Mouse (Mus musculus): ENCODE measurements around the gene Hacd1.
A peak's percentile ranks its signal among the peaks of the same experiment; 100 is the strongest.
"Not testable (repeated sequence)": the region's sequence is repeated elsewhere in the genome, so short reads cannot be mapped to it uniquely, and the experiment has no call there.

Hacd1 gene

GRCm38 (mm10) chr2:14055566-14056331 lies at the start of gene Hacd1:
Gene Hacd1 (minus strand): TSS chr2:14056135.
- peak; percentile 79 for DNase-seq

GRCm38 (mm10) chr2:14103924-14104323 lies 48.0 kb upstream of the Hacd1 start:
- DNase-seq = no peak

- no peak for DNase-seq
These were observed 46.7 kb upstream of the Hacd1 start for GRCm38 (mm10) chr2:14102603-14103002.

GRCm38 (mm10) chr2:14100533-14100932 lies 44.6 kb upstream of the Hacd1 start:
- DNase-seq = no peak

GRCm38 (mm10) chr2:14078527-14078926 lies 22.6 kb upstream of the Hacd1 start:
- not testable (repeated sequence) for DNase-seq

- DNase-seq = peak; percentile 35
These were observed 18.4 kb upstream of the Hacd1 start for GRCm38 (mm10) chr2:14074221-14074901.

GRCm38 (mm10) chr2:14073362-14074220 lies 17.7 kb upstream of the Hacd1 start, which contains the start of gene Stam:
Gene Stam (plus strand): TSS chr2:14074098.
- peak; percentile 87 for DNase-seq

- DNase-seq = no peak
These were observed 17.1 kb upstream of the Hacd1 start for GRCm38 (mm10) chr2:14073008-14073361.

- peak; percentile 27 for DNase-seq
These were observed 14.5 kb upstream of the Hacd1 start for GRCm38 (mm10) chr2:14070466-14070865.

- DNase-seq = no peak
These were observed 13.1 kb upstream of the Hacd1 start for GRCm38 (mm10) chr2:14069027-14069426.

GRCm38 (mm10) chr2:14065704-14066650 lies 10.0 kb upstream of the Hacd1 start:
- no peak for DNase-seq

GRCm38 (mm10) chr2:14055168-14055565 lies 768 bp downstream of the Hacd1 start:
- no peak for DNase-seq

- no peak for DNase-seq
These were observed 1.2 kb downstream of the Hacd1 start for GRCm38 (mm10) chr2:14054716-14055115.

- no peak for DNase-seq
These were observed 1.8 kb downstream of the Hacd1 start for GRCm38 (mm10) chr2:14054163-14054562.

GRCm38 (mm10) chr2:14053618-14054017 lies 2.3 kb downstream of the Hacd1 start:
- DNase-seq = no peak

GRCm38 (mm10) chr2:14048808-14049207 lies 7.1 kb downstream of the Hacd1 start:
- DNase-seq = no peak

GRCm38 (mm10) chr2:14048381-14048780 lies 7.6 kb downstream of the Hacd1 start:
- DNase-seq = peak; percentile 76

- no peak for DNase-seq
These were observed 12.3 kb downstream of the Hacd1 start for GRCm38 (mm10) chr2:14043577-14044170.

GRCm38 (mm10) chr2:14043011-14043410 lies 12.9 kb downstream of the Hacd1 start:
- no peak for DNase-seq

- DNase-seq = no peak
These were observed 14.7 kb downstream of the Hacd1 start for GRCm38 (mm10) chr2:14041249-14041648.

- DNase-seq = no peak
These were observed 36.7 kb downstream of the Hacd1 start for GRCm38 (mm10) chr2:14019228-14019627.

GRCm38 (mm10) chr2:14005121-14005520 lies 50.8 kb downstream of the Hacd1 start:
- DNase-seq = no peak
